In genomic region chr11:115329339-115329738, GRCm38 (mm10) we compare ENCODE assay signal across 15 mouse cellular contexts. TPM values are rescaled to one million over a fixed set of nuclear protein-coding genes. Genes with fewer than 3 reads are reported as not detected.
A peak's percentile ranks its signal among the peaks of the same experiment; 100 is the strongest.
DNase-seq lines count a peak whose midpoint lies in the region; ATAC-seq and TF ChIP-seq lines count a peak whose summit lies in the region.
"Had no signal": no experiment of that assay in that cellular context is flagged by ENCODE, and none has a peak within 500 bp of the region (broad histone marks: within the 10 kb centered on the region; RNA-seq: fewer than 3 reads in every experiment).

No protein-coding gene starts in this region.

- no peak for ATAC-seq in kidney, postnatal 0 days (replicated peaks; ENCODE audit: low FRiP score, low read depth)
- ATAC-seq in kidney, embryonic 16.5 days (ENCODE audit: low FRiP score, low TSS enrichment): no peak

- H3K36me3 ChIP-seq in kidney, postnatal 0 days (ENCODE audit: insufficient read depth, low read length): no peaks in the 10 kb centered on the region
- H3K36me3 ChIP-seq in kidney, embryonic 16.5 days (ENCODE audit: insufficient read depth, low read length): no peaks in the 10 kb centered on the region
- H3K36me3 ChIP-seq in spleen, adult 2 months (ENCODE audit: control insufficient read depth, insufficient read depth, low read length): no peaks in the 10 kb centered on the region
- H3K36me3 ChIP-seq: liver, embryonic 13.5 days; neural tube, embryonic 12.5 days had no signal

- no peaks in the 10 kb centered on the region for H3K9me3 ChIP-seq in kidney, postnatal 0 days (replicated peaks; ENCODE audit: low read length)
- H3K9me3 ChIP-seq in kidney, embryonic 16.5 days (ENCODE audit: low read length): no peaks in the 10 kb centered on the region
- H3K9me3 ChIP-seq: liver, embryonic 13.5 days; neural tube, embryonic 12.5 days had no signal

- H3K27me3 ChIP-seq in kidney, postnatal 0 days (ENCODE audit: insufficient read depth, low read length): peaks cover 11% of the 10 kb centered on the region; the same call in 1 of the 2 replicates
- peaks cover 48% of the 10 kb centered on the region for H3K27me3 ChIP-seq in kidney, embryonic 16.5 days (ENCODE audit: insufficient read depth, low read length)
- H3K27me3 ChIP-seq in spleen, adult 2 months (ENCODE audit: control insufficient read depth, insufficient read depth, low read length): no peaks in the 10 kb centered on the region

- H3K27ac ChIP-seq in kidney, postnatal 0 days: no peak overlapping the region
- H3K27ac ChIP-seq in kidney, embryonic 16.5 days (ENCODE audit: low read length): no peak overlapping the region
- H3K27ac ChIP-seq in spleen, adult 2 months (ENCODE audit: insufficient read depth, low read length): no peak overlapping the region
- H3K27ac ChIP-seq: liver, embryonic 13.5 days; neural tube, embryonic 12.5 days had no signal

- no peak for TF ChIP-seq POLR2A in spleen, adult 2 months (IDR thresholded peaks at IDR 0.05; ENCODE audit: low read depth, low read length)
- no peak for TF ChIP-seq POLR2A in brain, embryonic 14.5 days (IDR thresholded peaks at IDR 0.05; ENCODE audit: borderline replicate concordance, extremely low read depth, insufficient read depth, insufficient read length, poor library complexity, severe bottlenecking)

- no peak overlapping the region for H3K9ac ChIP-seq in kidney, postnatal 0 days (ENCODE audit: low read depth, low read length)
- H3K9ac ChIP-seq in kidney, embryonic 16.5 days (replicated peaks; ENCODE audit: low read length): no peak overlapping the region
- H3K9ac ChIP-seq: liver, embryonic 13.5 days; neural tube, embryonic 12.5 days had no signal

- DNase-seq in kidney, postnatal 0 days (ENCODE audit: low spot score): no peak
- no peak for DNase-seq in spleen, adult 2 months (ENCODE audit: low read depth in 1 of 2, low spot score in 2 of 2)
- no peak for DNase-seq in spleen, postnatal 36 days (ENCODE audit: low spot score in 2 of 2)
- no peak for DNase-seq in brain, embryonic 14.5 days (ENCODE audit: low read depth)
- peak; percentile 45 for DNase-seq in thymus, postnatal 14 days
- DNase-seq in c-Kit-positive CD71-positive TER-119-positive erythroid progenitor cells, embryonic 14.5 days (ENCODE audit: low spot score): no peak
- DNase-seq in natural killer cell, adult 2 months (ENCODE audit: low spot score in 2 of 2): no peak
- DNase-seq: cerebellum, adult 18-20 months; heart, adult 11 months; liver, embryonic 13.5 days had no signal

- peak; percentile 15; the same call in 1 of the 2 replicates for TF ChIP-seq CTCF in kidney, postnatal 0 days (IDR thresholded peaks at IDR 0.05; ENCODE audit: low read depth)
- TF ChIP-seq CTCF in spleen, adult 2 months (IDR thresholded peaks at IDR 0.05; ENCODE audit: extremely low read depth, insufficient read depth, insufficient read length, insufficient replicate concordance): 0 out of 2 replicates have a peak, but pooled peaks have one; percentile 3
- peak; percentile 19; the same call in 1 of the 2 replicates for TF ChIP-seq CTCF in brain, embryonic 14.5 days (IDR thresholded peaks at IDR 0.05; ENCODE audit: borderline replicate concordance, extremely low read depth, insufficient read depth, insufficient read length)

- H3K4me3 ChIP-seq in kidney, postnatal 0 days (replicated peaks; ENCODE audit: low read depth, low read length): no peak overlapping the region
- H3K4me3 ChIP-seq in kidney, embryonic 16.5 days (ENCODE audit: low read length): no peak overlapping the region
- H3K4me3 ChIP-seq in spleen, adult 2 months (ENCODE audit: extremely low read depth, insufficient read depth, insufficient read length): no peak overlapping the region
- H3K4me3 ChIP-seq: erythroblast, embryonic 14.5 days; liver, embryonic 13.5 days; neural tube, embryonic 12.5 days had no signal

- H3K4me2 ChIP-seq in kidney, postnatal 0 days (ENCODE audit: low read length): no peak overlapping the region
- H3K4me2 ChIP-seq in kidney, embryonic 16.5 days (replicated peaks; ENCODE audit: low read depth, low read length): no peak overlapping the region
- H3K4me2 ChIP-seq: liver, embryonic 13.5 days; midbrain, embryonic 11.5 days; neural tube, embryonic 12.5 days had no signal

- H3K4me1 ChIP-seq in kidney, postnatal 0 days (replicated peaks; ENCODE audit: insufficient read depth, low read length): no peaks in the 10 kb centered on the region
- H3K4me1 ChIP-seq in kidney, embryonic 16.5 days (ENCODE audit: insufficient read depth, low read length): no peaks in the 10 kb centered on the region
- H3K4me1 ChIP-seq in spleen, adult 2 months (ENCODE audit: control insufficient read depth, insufficient read depth, insufficient read length): no peaks in the 10 kb centered on the region
- H3K4me1 ChIP-seq: liver, embryonic 13.5 days had no signal

- 73% methylated on average over 15 of the region's 15 CpGs for WGBS in kidney, postnatal 0 days
- 73% methylated on average over 15 of the region's 15 CpGs for WGBS in kidney, embryonic 16.5 days
- WGBS in spleen, adult 2 months: 72% methylated on average over 15 of the region's 15 CpGs

RNA-seq across cellular contexts. Expression of gene Otop3, which starts 5.2 kb away (rescaled TPM):
- polyA plus RNA-seq in kidney, postnatal 0 days (2015; fragmentation: Nextera tagmentation; extraction: Ambion mirVana): not detected in 2 replicates
- polyA plus RNA-seq in kidney, embryonic 16.5 days (2015; fragmentation: Nextera tagmentation; extraction: Ambion mirVana): not detected in 2 replicates
- not detected in 2 replicates for polyA plus RNA-seq in spleen, adult 2 months (2012; rRNA removed)
- polyA plus RNA-seq in brain, embryonic 14.5 days (2012; rRNA removed): 0.29 and 0.64 TPM in 2 replicates
- polyA plus RNA-seq: erythroblast, embryonic 14.5 days; liver, embryonic 13.5 days had no signal

RNA-seq across cellular contexts. Expression of gene Ush1g, which starts 7.5 kb away (rescaled TPM):
- 0.05 TPM in 1 of 2 replicates, not detected in the other for polyA plus RNA-seq in kidney, postnatal 0 days (2015; fragmentation: Nextera tagmentation; extraction: Ambion mirVana)
- 0.05 TPM in 1 of 2 replicates, not detected in the other for polyA plus RNA-seq in kidney, embryonic 16.5 days (2015; fragmentation: Nextera tagmentation; extraction: Ambion mirVana)
- polyA plus RNA-seq in spleen, adult 2 months (2012; rRNA removed): 2.0 TPM in 2 replicates
- 0.04 and 0.11 TPM in 2 replicates for polyA plus RNA-seq in brain, embryonic 14.5 days (2012; rRNA removed)
- polyA plus RNA-seq: erythroblast, embryonic 14.5 days had no signal

RNA-seq across cellular contexts. Expression of gene Otop2, which starts 22.4 kb away (rescaled TPM):
- not detected in 2 replicates for polyA plus RNA-seq in kidney, postnatal 0 days (2015; fragmentation: Nextera tagmentation; extraction: Ambion mirVana)
- polyA plus RNA-seq in kidney, embryonic 16.5 days (2015; fragmentation: Nextera tagmentation; extraction: Ambion mirVana): 0.64 TPM in 1 of 2 replicates, not detected in the other
- polyA plus RNA-seq in spleen, adult 2 months (2012; rRNA removed): not detected in 2 replicates
- 0.13 and 0.15 TPM in 2 replicates for polyA plus RNA-seq in brain, embryonic 14.5 days (2012; rRNA removed)
- polyA plus RNA-seq: erythroblast, embryonic 14.5 days; intestine, embryonic 14.5 days; liver, embryonic 13.5 days; midbrain, embryonic 11.5 days; neural tube, embryonic 12.5 days had no signal

RNA-seq across cellular contexts. Expression of gene Fads6, which starts 31.9 kb away (rescaled TPM):
- 0.92 and 1.1 TPM in 2 replicates for polyA plus RNA-seq in kidney, postnatal 0 days (2015; fragmentation: Nextera tagmentation; extraction: Ambion mirVana)
- polyA plus RNA-seq in kidney, embryonic 16.5 days (2015; fragmentation: Nextera tagmentation; extraction: Ambion mirVana): 0.40 and 0.42 TPM in 2 replicates
- 1.1 TPM in 2 replicates for polyA plus RNA-seq in spleen, adult 2 months (2012; rRNA removed)
- 1.6 and 2.4 TPM in 2 replicates for polyA plus RNA-seq in brain, embryonic 14.5 days (2012; rRNA removed)

RNA-seq across cellular contexts. Expression of gene Hid1, which starts 38.2 kb away (rescaled TPM):
- polyA plus RNA-seq in kidney, postnatal 0 days (2015; fragmentation: Nextera tagmentation; extraction: Ambion mirVana): 4.5 and 5.4 TPM in 2 replicates
- polyA plus RNA-seq in kidney, embryonic 16.5 days (2015; fragmentation: Nextera tagmentation; extraction: Ambion mirVana): 7.9 and 8.6 TPM in 2 replicates
- polyA plus RNA-seq in spleen, adult 2 months (2012; rRNA removed): 17.9 and 18.3 TPM in 2 replicates
- polyA plus RNA-seq in brain, embryonic 14.5 days (2012; rRNA removed): 61.7 and 64.8 TPM in 2 replicates
- polyA plus RNA-seq: erythroblast, embryonic 14.5 days had no signal
